Mouse (Mus musculus) embryonic facial prominence, embryonic 15.5 days (tissue): ENCODE data around the gene Gm26938. TPM values are rescaled to one million over a fixed set of nuclear protein-coding genes. Genes with fewer than 3 reads are reported as not detected.

Experiments used
- ATAC-seq: fragments of 200-750 bp; cut with Nextera tagmentation; 2 replicates; pipeline ENCODE4 v1.8.0; 2017; ENCODE audit warnings: low read depth, moderate TSS enrichment; ENCODE audit not compliant: insufficient number of reproducible peaks, low FRiP score, low TSS enrichment
- H3K27ac ChIP-seq: fragments of 300-500 bp; sonication (generic); replicated peaks from 2 replicates; pipeline ENCODE4 v1.5.1; 2015; ENCODE audit warnings: mild to moderate bottlenecking, inconsistent platforms
- H3K27me3 ChIP-seq: fragments of 300-500 bp; sonication (generic); 2 replicates; pipeline ENCODE4 v1.6.1; 2015; ENCODE audit warnings: inconsistent platforms
- H3K36me3 ChIP-seq: fragments of 300-500 bp; sonication (generic); 2 replicates; pipeline ENCODE4 v1.6.1; 2015; ENCODE audit warnings: mild to moderate bottlenecking, inconsistent platforms
- H3K4me1 ChIP-seq: fragments of 300-500 bp; sonication (generic); 2 replicates; pipeline ENCODE4 v1.6.1; 2015; ENCODE audit warnings: inconsistent platforms
- H3K4me2 ChIP-seq: fragments of 300-500 bp; sonication (generic); replicated peaks from 2 replicates; pipeline ENCODE4 v1.6.1; 2015; ENCODE audit warnings: mild to moderate bottlenecking, inconsistent platforms
- H3K4me3 ChIP-seq: fragments of 300-500 bp; sonication (generic); replicated peaks from 2 replicates; pipeline ENCODE4 v1.5.1; 2015; ENCODE audit warnings: mild to moderate bottlenecking, inconsistent platforms
- H3K9ac ChIP-seq: fragments of 300-500 bp; sonication (generic); 2 replicates; pipeline ENCODE4 v1.6.1; 2015; ENCODE audit warnings: inconsistent platforms
- H3K9me3 ChIP-seq: fragments of 300-500 bp; sonication (generic); replicated peaks from 2 replicates; pipeline ENCODE4 v1.6.1; 2016; ENCODE audit warnings: inconsistent platforms
- WGBS: fragments of 180-500 bp; shearing (Covaris S2); methylation state at CpG from one replicate; pipeline ENCODE4 v1.1.7; 2015; 5-methylcytosine and 5-hydroxymethylcytosine counted together
- polyA plus RNA-seq: library from polyadenylated mRNA; unstranded; fragments of >200 nt; fragmentation: Nextera tagmentation; extraction: Ambion mirVana; gene quantifications from 2 replicates; pipeline ENCODE4 v1.2.1, GENCODE M21; 2015

Gm26938 gene
- polyA plus RNA-seq: not detected in 2 replicates

DNA sequence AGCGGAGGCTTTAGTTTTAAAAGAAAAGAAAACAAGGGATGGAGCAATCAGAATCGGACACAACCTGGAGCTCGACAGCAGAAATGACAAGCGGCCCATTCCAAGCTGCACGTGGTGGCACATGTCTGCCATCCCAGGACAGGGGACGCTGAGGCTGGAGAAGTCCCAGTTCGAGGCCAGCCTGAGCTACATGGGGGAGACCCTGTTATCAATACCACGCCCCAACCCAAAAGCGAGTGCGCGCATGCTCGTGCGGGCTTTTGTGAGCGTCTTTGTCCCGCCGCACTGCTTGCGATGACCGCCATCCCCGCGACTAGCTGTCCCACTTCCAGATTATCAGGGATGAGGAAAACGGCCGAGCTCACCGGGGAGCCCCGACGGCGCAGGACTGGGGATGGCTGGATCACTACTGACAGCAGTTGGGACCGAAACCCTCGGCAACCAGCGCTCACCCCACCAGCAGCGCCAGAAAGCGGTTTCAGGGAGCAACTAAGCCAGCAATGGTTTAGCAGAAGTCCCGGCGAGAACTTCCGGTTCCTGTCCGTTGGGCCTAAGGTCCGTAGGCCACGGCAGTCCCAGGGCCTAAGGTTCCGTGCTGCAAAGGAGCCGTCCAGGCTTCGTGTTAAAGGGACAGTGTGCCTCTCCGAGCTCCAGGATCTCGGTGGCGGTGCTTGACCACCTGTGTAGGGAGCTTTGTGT, at the start of gene Gm26938, which contains the start of gene Psmg3:
Gene Gm26938 (minus strand): TSS at position 51 of the 699 bp plus-strand sequence.
Gene Psmg3 (minus strand): TSS at position 529 of the 699 bp plus-strand sequence.
- H3K4me3 ChIP-seq: peak within 1 kb of the TSS; percentile 60
- H3K36me3 ChIP-seq: peaks cover 28% of the 10 kb centered on the region
- H3K27ac ChIP-seq: peak within 1 kb of the TSS; percentile 52
- peak; percentile 68 for ATAC-seq
- H3K27me3 ChIP-seq: no peaks in the 10 kb centered on the region
- peak within 1 kb of the TSS; percentile 53 for H3K9ac ChIP-seq
- WGBS: under 1% methylated on average over 43 of the region's 43 CpGs
- H3K4me1 ChIP-seq: peaks cover 12% of the 10 kb centered on the region
- H3K4me2 ChIP-seq: peak within 1 kb of the TSS; percentile 81
- H3K9me3 ChIP-seq: no peaks in the 10 kb centered on the region

- H3K27me3 ChIP-seq: no peaks in the 10 kb centered on the region
- H3K27ac ChIP-seq: no peak overlapping the region
- no peaks in the 10 kb centered on the region for H3K4me1 ChIP-seq
- no peak overlapping the region for H3K9ac ChIP-seq
- no peaks in the 10 kb centered on the region for H3K9me3 ChIP-seq
- no peaks in the 10 kb centered on the region for H3K36me3 ChIP-seq
- no peak overlapping the region for H3K4me2 ChIP-seq
- no peak overlapping the region for H3K4me3 ChIP-seq
- no peak for ATAC-seq
- WGBS: 76% methylated on average over 1 of the region's 1 CpGs
Observed at GRCm38 (mm10) chr5:139871526-139871925, 45.3 kb upstream of the Gm26938 start.

- H3K4me2 ChIP-seq: no peak overlapping the region
Observed at GRCm38 (mm10) chr5:139870886-139871285, 44.7 kb upstream of the Gm26938 start.

DNA sequence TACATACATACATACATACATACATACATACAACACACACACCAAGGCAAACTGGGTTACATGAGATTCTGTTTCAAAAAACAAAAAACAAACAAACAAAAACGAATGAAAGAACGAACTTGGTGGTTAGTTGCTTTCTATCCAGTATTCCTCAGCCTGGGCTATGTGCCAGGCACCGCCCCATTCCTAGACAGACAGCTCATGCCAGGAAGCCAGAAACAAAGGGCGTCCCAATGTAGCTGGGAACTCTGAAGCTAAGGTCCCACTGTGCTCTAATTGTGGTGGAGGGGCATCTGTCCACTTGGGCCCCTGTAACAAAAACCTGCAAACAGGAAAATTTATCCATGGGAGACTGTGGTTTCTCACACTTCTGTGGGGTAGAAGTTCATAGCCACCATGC, 36.6 kb upstream of the Gm26938 start:
- H3K9ac ChIP-seq: no peak overlapping the region
- H3K27me3 ChIP-seq: no peaks in the 10 kb centered on the region
- H3K4me2 ChIP-seq: no peak overlapping the region
- no peak overlapping the region for H3K4me3 ChIP-seq
- ATAC-seq: no peak
- WGBS: 39% methylated on average over 4 of the region's 4 CpGs
- no peaks in the 10 kb centered on the region for H3K36me3 ChIP-seq
- peaks cover 6% of the 10 kb centered on the region; the same call in 1 of the 2 replicates for H3K4me1 ChIP-seq
- no peak overlapping the region for H3K27ac ChIP-seq
- H3K9me3 ChIP-seq: no peaks in the 10 kb centered on the region

More at GRCm38 (mm10) chr5:139870886-139871285, 44.7 kb upstream of the Gm26938 start:
- 24% methylated on average over 4 of the region's 4 CpGs for WGBS
- Histone ChIP-seq H3K9me3 (no peaks in the 10 kb centered on the region), H3K9ac (no peak overlapping the region), H3K27ac (no peak overlapping the region), H3K4me1 (no peaks in the 10 kb centered on the region), H3K4me3 (no peak overlapping the region), H3K27me3 (no peaks in the 10 kb centered on the region), H3K36me3 (no peaks in the 10 kb centered on the region)
- no peak for ATAC-seq

- ATAC-seq: no peak
- no peak overlapping the region for H3K4me2 ChIP-seq
- 29% methylated on average over 15 of the region's 15 CpGs for WGBS
- H3K9me3 ChIP-seq: no peaks in the 10 kb centered on the region
- H3K4me3 ChIP-seq: no peak overlapping the region
- no peak overlapping the region for H3K27ac ChIP-seq
- no peaks in the 10 kb centered on the region for H3K36me3 ChIP-seq
- peaks cover 6% of the 10 kb centered on the region; the same call in 1 of the 2 replicates for H3K4me1 ChIP-seq
- H3K9ac ChIP-seq: no peak overlapping the region
- no peaks in the 10 kb centered on the region for H3K27me3 ChIP-seq
Observed at GRCm38 (mm10) chr5:139860328-139861104, 34.3 kb upstream of the Gm26938 start.

- Histone ChIP-seq H3K4me2 (no peak overlapping the region), H3K36me3 (no peaks in the 10 kb centered on the region), H3K27me3 (no peaks in the 10 kb centered on the region), H3K9ac (no peak overlapping the region), H3K4me1 (peaks cover 11% of the 10 kb centered on the region; the same call in 1 of the 2 replicates), H3K4me3 (no peak overlapping the region), H3K9me3 (no peaks in the 10 kb centered on the region; the same call in 1 of the 2 replicates), H3K27ac (no peak overlapping the region)
- 61% methylated on average over 12 of the region's 12 CpGs for WGBS
- ATAC-seq: no peak
Observed at GRCm38 (mm10) chr5:139849626-139850320, 23.6 kb upstream of the Gm26938 start.

DNA sequence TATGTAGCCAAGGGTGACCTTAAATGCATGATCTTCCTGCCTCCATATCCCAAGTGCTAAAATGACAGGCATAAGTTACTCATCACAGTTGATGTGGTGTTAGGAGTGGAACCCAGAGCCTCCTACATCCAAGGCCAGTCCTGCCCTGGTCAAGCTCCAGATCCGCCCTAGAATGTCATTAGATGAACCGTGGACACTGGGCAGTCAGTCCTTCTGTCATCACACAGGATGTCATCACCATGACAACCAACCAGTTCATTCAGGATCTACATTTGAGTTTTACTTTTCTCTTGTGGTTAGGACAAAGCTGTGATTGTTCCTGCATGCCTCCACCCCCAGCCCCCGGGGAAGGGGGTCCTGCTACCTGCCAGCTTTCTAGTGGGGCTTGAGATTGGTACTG, 12.9 kb upstream of the Gm26938 start:
- Histone ChIP-seq H3K36me3 (no peaks in the 10 kb centered on the region), H3K9ac (no peak overlapping the region), H3K4me1 (no peaks in the 10 kb centered on the region), H3K27me3 (no peaks in the 10 kb centered on the region; the same call in 1 of the 2 replicates), H3K27ac (no peak overlapping the region), H3K4me3 (no peak overlapping the region), H3K9me3 (no peaks in the 10 kb centered on the region), H3K4me2 (no peak overlapping the region)
- 19% methylated on average over 3 of the region's 3 CpGs for WGBS
- ATAC-seq: no peak

DNA sequence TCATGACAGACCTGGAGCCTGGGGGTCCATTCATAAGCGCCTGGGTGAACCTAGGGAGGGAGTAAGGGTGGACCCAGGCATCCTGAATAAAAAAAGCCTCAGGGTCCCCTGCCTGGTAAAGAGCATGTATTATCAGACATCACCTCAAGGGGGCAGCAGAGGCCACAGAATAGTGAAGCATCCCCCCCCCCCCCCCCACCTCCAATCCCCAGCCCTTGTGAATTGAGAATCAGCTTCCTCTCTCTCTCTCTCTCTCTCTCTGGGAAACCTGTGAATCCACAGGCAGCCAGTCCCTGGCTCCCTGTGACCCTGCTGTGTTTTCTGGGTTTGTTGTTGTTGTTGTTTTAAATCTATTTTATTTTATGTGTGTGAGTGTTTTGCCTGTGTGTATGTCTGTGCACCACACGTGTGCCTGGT, 12.3 kb upstream of the Gm26938 start:
- Histone ChIP-seq H3K27me3 (no peaks in the 10 kb centered on the region; the same call in 1 of the 2 replicates), H3K4me2 (no peak overlapping the region), H3K36me3 (no peaks in the 10 kb centered on the region), H3K4me1 (no peaks in the 10 kb centered on the region), H3K27ac (no peak overlapping the region), H3K4me3 (no peak overlapping the region), H3K9me3 (no peaks in the 10 kb centered on the region), H3K9ac (no peak overlapping the region)
- 17% methylated on average over 2 of the region's 2 CpGs for WGBS
- ATAC-seq: no peak

GRCm38 (mm10) chr5:139835706-139836105, 9.5 kb upstream of the Gm26938 start:
- H3K4me1 ChIP-seq: no peaks in the 10 kb centered on the region
- H3K9ac ChIP-seq: no peak overlapping the region
- no peaks in the 10 kb centered on the region for H3K9me3 ChIP-seq
- no peaks in the 10 kb centered on the region for H3K36me3 ChIP-seq
- H3K4me2 ChIP-seq: no peak overlapping the region
- H3K27me3 ChIP-seq: no peaks in the 10 kb centered on the region; the same call in 1 of the 2 replicates
- H3K4me3 ChIP-seq: no peak overlapping the region
- no peak for ATAC-seq
- H3K27ac ChIP-seq: no peak overlapping the region
- WGBS: 78% methylated on average over 7 of the region's 7 CpGs

GRCm38 (mm10) chr5:139832125-139832524, 5.9 kb upstream of the Gm26938 start:
- Histone ChIP-seq H3K4me1 (no peaks in the 10 kb centered on the region), H3K36me3 (no peaks in the 10 kb centered on the region), H3K27ac (no peak overlapping the region), H3K9ac (no peak overlapping the region), H3K27me3 (no peaks in the 10 kb centered on the region), H3K4me2 (no peak overlapping the region), H3K4me3 (no peak overlapping the region), H3K9me3 (no peaks in the 10 kb centered on the region)
- ATAC-seq: no peak
- 72% methylated on average over 7 of the region's 7 CpGs for WGBS

DNA sequence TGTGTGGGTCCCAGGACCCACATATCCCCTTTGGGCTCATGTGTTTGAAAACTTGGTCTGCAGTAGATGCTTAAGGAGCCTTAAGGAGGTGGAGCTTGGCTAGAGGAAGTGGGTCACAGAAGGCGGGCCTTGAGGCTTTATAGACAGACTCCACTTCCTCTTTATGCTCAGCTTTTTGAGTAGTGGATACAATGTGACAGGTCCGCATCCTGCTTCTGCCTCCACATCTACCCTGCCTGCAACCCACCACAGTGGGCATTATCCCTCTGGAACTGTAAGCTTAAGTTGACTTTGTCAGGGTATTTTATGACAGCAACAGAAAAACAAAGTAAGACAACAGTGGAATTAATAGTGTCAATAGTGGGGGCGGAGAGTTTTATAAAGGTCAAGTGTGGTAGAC, 4.5 kb upstream of the Gm26938 start:
- ATAC-seq: no peak
- 85% methylated on average over 3 of the region's 3 CpGs for WGBS
- H3K36me3 ChIP-seq: no peaks in the 10 kb centered on the region
- no peak overlapping the region for H3K9ac ChIP-seq
- H3K4me3 ChIP-seq: no peak overlapping the region
- no peaks in the 10 kb centered on the region for H3K27me3 ChIP-seq
- H3K4me2 ChIP-seq: no peak overlapping the region
- H3K9me3 ChIP-seq: no peaks in the 10 kb centered on the region
- no peak overlapping the region for H3K27ac ChIP-seq
- H3K4me1 ChIP-seq: peaks cover 5% of the 10 kb centered on the region
